Mouse (Mus musculus): ENCODE results near the gene Nfatc3. TPM values are rescaled to one million over a fixed set of nuclear protein-coding genes. Genes with fewer than 3 reads are reported as not detected.

The Nfatc3 gene
- polyA plus RNA-seq, 1 experiment: 78.3 TPM

- no peak overlapping the region for H3K9ac ChIP-seq (ENCODE audit: low read depth, poor library complexity, severe bottlenecking)
- H3K4me3 ChIP-seq (ENCODE audit: low read depth, low read length): no peak overlapping the region
- H3K9me3 ChIP-seq (replicated peaks; ENCODE audit: control insufficient read depth, insufficient read depth, low read length, poor library complexity, severe bottlenecking): peaks cover 3% of the 10 kb centered on the region; the same call in 1 of the 2 replicates
- no peak overlapping the region for H3K27ac ChIP-seq (ENCODE audit: insufficient read depth, low read length)
- TF ChIP-seq EP300 (IDR thresholded peaks at IDR 0.05; ENCODE audit: insufficient read depth, low read depth, low read length): no peak
- TF ChIP-seq POLR2A (IDR thresholded peaks at IDR 0.05; ENCODE audit: insufficient read depth, low read length): no peak
- no peak for TF ChIP-seq CTCF (IDR thresholded peaks at IDR 0.05; ENCODE audit: low read depth, low read length)
- no peaks in the 10 kb centered on the region for H3K4me1 ChIP-seq (ENCODE audit: control insufficient read depth, insufficient read depth, low read length)
- H3K27me3 ChIP-seq (ENCODE audit: control insufficient read depth, insufficient read depth, low read length, poor library complexity, severe bottlenecking): no peaks in the 10 kb centered on the region
- H3K36me3 ChIP-seq (ENCODE audit: control insufficient read depth, insufficient read depth, low read length, poor library complexity, severe bottlenecking): no peaks in the 10 kb centered on the region
These were observed 87.4 kb downstream of the Nfatc3 start for GRCm38 (mm10) chr8:106146014-106146413.

DNA sequence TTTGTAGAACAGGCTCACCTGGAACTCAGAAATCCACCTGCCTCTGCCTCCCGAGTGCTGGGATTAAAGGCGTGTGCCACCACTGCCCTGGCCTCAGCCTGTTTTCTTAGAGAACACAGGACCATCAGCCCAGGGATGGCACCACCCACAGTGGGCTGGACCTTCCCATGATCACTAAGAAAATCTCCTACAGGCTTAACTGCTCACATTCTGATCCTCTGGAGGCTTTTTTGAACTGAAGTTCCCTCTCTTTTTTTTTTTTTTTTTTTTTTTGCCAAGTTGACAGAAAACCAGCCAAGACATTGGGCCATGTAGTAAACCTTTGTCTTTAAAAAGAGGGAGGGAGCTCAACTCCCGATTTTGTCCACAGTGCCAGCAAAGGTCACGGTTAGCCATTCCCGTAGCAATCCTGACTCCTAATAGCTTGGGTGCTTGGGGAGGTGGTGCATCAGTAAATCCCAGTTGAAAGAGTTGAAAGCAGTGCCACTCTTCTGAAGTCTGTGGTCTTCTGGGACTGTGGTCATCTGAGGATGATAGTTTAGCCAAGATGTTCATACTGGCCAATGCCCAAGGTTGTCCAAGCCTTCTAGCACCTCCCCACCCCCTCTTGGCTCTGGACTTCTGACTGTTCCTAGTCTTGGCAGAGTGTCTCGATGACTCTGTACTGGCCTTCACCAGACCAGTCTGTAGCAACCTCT lies 89.4 kb downstream of the Nfatc3 start:
- Histone ChIP-seq H3K4me1 (ENCODE audit: control insufficient read depth, insufficient read depth, low read length) (no peaks in the 10 kb centered on the region), H3K27me3 (ENCODE audit: control insufficient read depth, insufficient read depth, low read length, poor library complexity, severe bottlenecking) (no peaks in the 10 kb centered on the region), H3K27ac (ENCODE audit: insufficient read depth, low read length) (no peak overlapping the region), H3K9me3 (replicated peaks; ENCODE audit: control insufficient read depth, insufficient read depth, low read length, poor library complexity, severe bottlenecking) (no peaks in the 10 kb centered on the region), H3K36me3 (ENCODE audit: control insufficient read depth, insufficient read depth, low read length, poor library complexity, severe bottlenecking) (no peaks in the 10 kb centered on the region), H3K4me3 (ENCODE audit: low read depth, low read length) (no peak overlapping the region), H3K9ac (ENCODE audit: low read depth, poor library complexity, severe bottlenecking) (no peak overlapping the region)
- TF ChIP-seq POLR2A (IDR thresholded peaks at IDR 0.05; ENCODE audit: insufficient read depth, low read length) (no peak), EP300 (IDR thresholded peaks at IDR 0.05; ENCODE audit: insufficient read depth, low read depth, low read length) (no peak), CTCF (IDR thresholded peaks at IDR 0.05; ENCODE audit: low read depth, low read length) (no peak)

- Histone ChIP-seq H3K4me3 (ENCODE audit: low read depth, low read length) (no peak overlapping the region), H3K36me3 (ENCODE audit: control insufficient read depth, insufficient read depth, low read length, poor library complexity, severe bottlenecking) (no peaks in the 10 kb centered on the region), H3K4me1 (ENCODE audit: control insufficient read depth, insufficient read depth, low read length) (no peaks in the 10 kb centered on the region), H3K27ac (ENCODE audit: insufficient read depth, low read length) (no peak overlapping the region), H3K9me3 (replicated peaks; ENCODE audit: control insufficient read depth, insufficient read depth, low read length, poor library complexity, severe bottlenecking) (no peaks in the 10 kb centered on the region), H3K27me3 (ENCODE audit: control insufficient read depth, insufficient read depth, low read length, poor library complexity, severe bottlenecking) (no peaks in the 10 kb centered on the region), H3K9ac (ENCODE audit: low read depth, poor library complexity, severe bottlenecking) (no peak overlapping the region)
- no peak for TF ChIP-seq EP300 (IDR thresholded peaks at IDR 0.05; ENCODE audit: insufficient read depth, low read depth, low read length)
- TF ChIP-seq POLR2A (IDR thresholded peaks at IDR 0.05; ENCODE audit: insufficient read depth, low read length): no peak
- no peak for TF ChIP-seq CTCF (IDR thresholded peaks at IDR 0.05; ENCODE audit: low read depth, low read length)
These were observed 90.4 kb downstream of the Nfatc3 start for GRCm38 (mm10) chr8:106149025-106149424.

- Histone ChIP-seq H3K36me3 (ENCODE audit: control insufficient read depth, insufficient read depth, low read length, poor library complexity, severe bottlenecking) (no peaks in the 10 kb centered on the region; the same call in 1 of the 2 replicates), H3K9ac (ENCODE audit: low read depth, poor library complexity, severe bottlenecking) (peak within 1 kb of the TSS; percentile 59), H3K4me3 (ENCODE audit: low read depth, low read length) (peak within 1 kb of the TSS; percentile 81), H3K27ac (ENCODE audit: insufficient read depth, low read length) (no peak within 1 kb of the TSS), H3K4me1 (ENCODE audit: control insufficient read depth, insufficient read depth, low read length) (no peaks in the 10 kb centered on the region), H3K9me3 (replicated peaks; ENCODE audit: control insufficient read depth, insufficient read depth, low read length, poor library complexity, severe bottlenecking) (no peaks in the 10 kb centered on the region), H3K27me3 (ENCODE audit: control insufficient read depth, insufficient read depth, low read length, poor library complexity, severe bottlenecking) (no peaks in the 10 kb centered on the region)
- peak; percentile 16; the same call in 1 of the 2 replicates for TF ChIP-seq EP300 (IDR thresholded peaks at IDR 0.05; ENCODE audit: insufficient read depth, low read depth, low read length)
- TF ChIP-seq POLR2A (IDR thresholded peaks at IDR 0.05; ENCODE audit: insufficient read depth, low read length): peak; percentile 51
- no peak for TF ChIP-seq CTCF (IDR thresholded peaks at IDR 0.05; ENCODE audit: low read depth, low read length)
These were observed 91.4 kb downstream of the Nfatc3 start, which contains the start of gene Pla2g15 for GRCm38 (mm10) chr8:106149801-106150652. TSS of gene Pla2g15 (plus strand) at chr8:106150399.

DNA sequence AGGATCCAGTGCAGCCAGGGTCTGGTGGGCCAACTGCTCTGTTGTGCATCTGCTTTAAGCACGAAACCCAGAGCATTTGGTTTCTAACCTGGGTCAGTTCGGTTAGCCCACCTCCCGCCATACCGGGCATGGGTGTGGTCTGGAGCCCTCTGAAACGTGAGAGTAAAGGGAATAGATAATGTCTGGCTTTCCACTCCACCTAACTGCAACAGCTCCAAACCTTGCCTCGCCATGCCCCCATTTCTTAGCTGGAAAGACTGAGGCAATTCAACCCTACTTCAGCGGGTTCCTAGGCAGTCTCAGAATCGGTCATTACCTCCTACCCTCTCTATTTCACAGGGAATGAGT lies 92.0 kb downstream of the Nfatc3 start:
- H3K4me3 ChIP-seq (ENCODE audit: low read depth, low read length): peak overlapping the region; percentile 81
- H3K27ac ChIP-seq (ENCODE audit: insufficient read depth, low read length): no peak overlapping the region
- TF ChIP-seq CTCF (IDR thresholded peaks at IDR 0.05; ENCODE audit: low read depth, low read length) (no peak), POLR2A (IDR thresholded peaks at IDR 0.05; ENCODE audit: insufficient read depth, low read length) (no peak), EP300 (IDR thresholded peaks at IDR 0.05; ENCODE audit: insufficient read depth, low read depth, low read length) (no peak)
- peak overlapping the region; percentile 59 for H3K9ac ChIP-seq (ENCODE audit: low read depth, poor library complexity, severe bottlenecking)
- H3K4me1 ChIP-seq (ENCODE audit: control insufficient read depth, insufficient read depth, low read length): no peaks in the 10 kb centered on the region
- no peaks in the 10 kb centered on the region for H3K9me3 ChIP-seq (replicated peaks; ENCODE audit: control insufficient read depth, insufficient read depth, low read length, poor library complexity, severe bottlenecking)
- no peaks in the 10 kb centered on the region for H3K27me3 ChIP-seq (ENCODE audit: control insufficient read depth, insufficient read depth, low read length, poor library complexity, severe bottlenecking)
- no peaks in the 10 kb centered on the region; the same call in 1 of the 2 replicates for H3K36me3 ChIP-seq (ENCODE audit: control insufficient read depth, insufficient read depth, low read length, poor library complexity, severe bottlenecking)
